Mouse (Mus musculus) CD4-positive, CD25-positive, alpha-beta regulatory T cell (primary cell): ENCODE data around the gene Psg16. TPM values are rescaled to one million over a fixed set of nuclear protein-coding genes. Genes with fewer than 3 reads are reported as not detected.

ENCODE experiments used
- polyA plus RNA-seq: library from polyadenylated mRNA; unstranded; fragments of 100-300 nt; shearing (Covaris generic); gene quantifications from one replicate; pipeline ENCODE4 v1.2.1, GENCODE M21; 2017

The Psg16 gene
- polyA plus RNA-seq: 0.68 TPM

DNA sequence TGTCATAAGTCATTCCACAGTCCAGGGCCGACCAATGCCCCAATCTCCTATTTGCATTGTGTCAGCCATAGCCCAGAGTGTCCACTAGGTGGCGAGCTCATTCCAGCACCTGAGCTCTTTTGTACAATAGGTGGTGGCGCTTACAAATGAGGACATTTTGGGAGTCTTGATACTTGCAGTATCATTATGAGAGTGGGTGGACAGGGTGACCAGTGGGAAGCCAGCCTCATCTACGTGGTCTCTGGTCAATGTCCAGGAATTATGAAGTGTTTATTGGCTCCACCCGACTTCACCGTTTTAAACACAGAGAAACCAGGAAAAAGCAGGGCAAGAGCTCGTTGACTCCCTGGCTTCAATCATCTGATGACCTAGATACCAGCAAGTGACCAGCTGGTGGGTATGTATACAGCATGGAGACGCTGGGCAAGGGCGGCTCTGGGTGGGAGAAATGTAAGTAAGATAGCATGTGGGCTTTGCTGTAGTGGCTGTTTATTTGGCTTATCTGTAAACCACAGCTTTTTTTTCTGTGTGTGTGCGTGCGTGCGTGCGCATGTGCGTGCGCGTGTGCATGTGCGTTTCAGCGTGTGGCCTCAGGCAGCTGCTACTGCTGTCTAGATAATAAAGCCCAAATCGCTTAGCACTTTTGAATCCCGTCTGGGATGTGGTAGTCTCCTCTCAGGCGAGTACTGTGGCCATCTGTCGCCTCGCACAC lies at the start of gene Psg16:
Gene Psg16, plus strand, starts transcription at position 137 of the 712 bp plus-strand sequence.

DNA sequence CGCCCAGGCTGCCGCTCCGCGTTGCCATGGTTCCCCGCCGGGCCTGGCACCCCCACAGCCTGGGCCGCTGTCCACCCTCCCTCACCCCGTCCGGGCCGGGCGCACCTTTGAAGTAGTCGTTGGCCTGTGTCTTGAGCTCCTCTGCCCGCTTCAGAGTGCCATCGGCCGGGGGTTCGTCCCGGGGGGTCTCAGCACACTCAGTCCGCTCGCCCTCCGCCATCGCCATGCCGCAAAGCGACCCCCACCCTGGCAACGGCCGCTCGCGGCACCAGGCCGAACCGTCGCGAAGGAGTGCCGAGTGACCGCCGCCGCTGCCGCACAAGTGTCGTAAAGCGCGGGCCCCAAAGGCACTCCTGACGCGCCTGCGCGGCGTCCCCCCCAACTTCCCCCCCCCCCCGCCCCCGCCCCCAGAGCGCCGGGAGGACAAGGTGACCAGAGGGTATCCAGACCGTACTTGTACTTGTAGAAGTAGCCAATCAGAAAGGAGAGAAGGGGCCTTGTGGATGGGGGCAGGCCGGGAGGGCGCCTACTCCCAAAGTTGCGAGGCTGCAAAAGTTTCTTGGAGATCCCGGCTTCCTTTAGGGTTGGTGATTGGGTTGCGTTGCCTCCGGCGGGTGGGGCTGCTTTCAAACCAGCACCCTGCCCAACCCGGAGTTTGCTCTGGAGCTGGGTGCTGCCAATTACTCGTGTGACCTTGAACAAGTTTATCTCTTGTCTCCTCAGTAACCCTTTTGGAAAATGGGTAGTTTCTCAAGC lies 46.1 kb upstream of the Psg16 start, which contains the start of gene Ppp5c:
Gene Ppp5c, minus strand, starts transcription at position 337 of the 756 bp plus-strand sequence.

DNA sequence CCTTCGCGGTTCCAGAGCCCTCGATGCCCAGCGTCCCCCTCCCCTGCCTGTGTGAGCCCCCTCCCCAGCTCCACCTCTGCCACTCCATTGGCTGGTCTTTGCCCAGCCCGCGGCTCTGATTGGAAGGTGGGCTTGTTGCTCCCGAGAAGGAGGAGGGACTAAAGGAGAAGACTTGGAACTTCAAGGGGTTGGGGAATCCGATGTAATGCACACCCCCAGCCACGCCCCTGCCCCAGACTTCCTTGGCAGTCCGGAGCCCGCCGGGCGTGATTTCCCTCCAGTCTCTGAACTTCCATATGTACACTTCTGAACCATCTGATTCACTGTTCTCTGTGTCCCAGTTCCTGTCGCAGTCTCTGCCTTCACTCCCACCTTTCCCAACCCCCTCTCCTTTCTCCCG lies 11.5 kb upstream of the Psg16 start, which contains the start of gene Hif3a:
Gene Hif3a, minus strand, starts transcription at position 39 of the 400 bp plus-strand sequence.

DNA sequence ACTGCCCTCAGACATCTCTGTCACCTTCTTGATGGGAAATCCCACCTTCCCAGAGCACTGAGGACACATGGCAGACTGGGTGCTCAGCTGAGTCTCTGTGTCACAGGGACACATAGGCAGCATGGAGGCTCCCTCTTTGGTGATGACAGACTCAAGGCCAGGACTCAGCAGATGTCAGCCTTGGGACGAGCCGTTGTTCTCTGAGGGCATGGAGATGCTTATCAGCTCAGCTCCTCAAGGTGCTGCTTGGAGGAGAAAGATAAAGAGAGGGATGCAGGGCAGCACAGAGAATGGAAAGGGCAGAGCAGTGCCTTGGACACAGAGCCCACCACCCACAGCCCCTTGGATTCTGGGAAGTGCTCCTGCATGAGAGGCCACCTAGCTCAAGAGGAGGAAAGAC lies 76.1 kb downstream of the Psg16 start, which contains the start of gene Ceacam3:
Gene Ceacam3, plus strand, starts transcription at position 352 of the 400 bp plus-strand sequence.

Other genes with a start within 250 kb of the Psg16 start
- 220 TPM for gene Prkd2, start 231.1 kb upstream of the Psg16 start, polyA plus RNA-seq
- 0.12 TPM for gene Dact3, start 198.7 kb upstream of the Psg16 start, polyA plus RNA-seq
- gene Gng8, start 182.3 kb upstream of the Psg16 start, polyA plus RNA-seq: not detected
- gene Ptgir, start 167.6 kb upstream of the Psg16 start, polyA plus RNA-seq: 10.5 TPM
- gene Calm3, start 149.9 kb upstream of the Psg16 start, polyA plus RNA-seq: 135 TPM
- gene Pnmal2, start 129.4 kb upstream of the Psg16 start, polyA plus RNA-seq: not detected
- not detected for gene Pnmal1, start 114.4 kb upstream of the Psg16 start, polyA plus RNA-seq
- gene Gm42372, start 91.0 kb upstream of the Psg16 start, polyA plus RNA-seq: 3.3 TPM
- gene Ccdc8, start 81.3 kb upstream of the Psg16 start, polyA plus RNA-seq: 0.13 TPM
- gene Ppp5c, start 46.1 kb upstream of the Psg16 start, polyA plus RNA-seq: 136 TPM
- gene Hif3a, start 11.6 kb upstream of the Psg16 start, polyA plus RNA-seq: 0.71 TPM
- not detected for gene Ceacam3, start 76.2 kb downstream of the Psg16 start, polyA plus RNA-seq
- not detected for gene Psg29, start 129.4 kb downstream of the Psg16 start, polyA plus RNA-seq